Mouse (Mus musculus) kidney, postnatal 0 days (tissue): ENCODE measurements at regions not wholly inside any gene's neighbourhood (a gene's known extent, or its start where the extent isn't known, plus 50 kb on each side); places are given as distances from the start of the nearest gene placed in this dataset.

ENCODE experiments used
- ATAC-seq: fragments of 200-750 bp; cut with Nextera tagmentation; replicated peaks from 2 replicates; pipeline ENCODE4 v1.8.0; 2017; ENCODE audit warnings: low read depth, moderate number of reproducible peaks, moderate TSS enrichment, moderate library complexity; ENCODE audit not compliant: low FRiP score
- DNase-seq: peaks from one replicate; pipeline ENCODE4 v3.0.0-alpha.2; 2016; ENCODE audit warnings: low spot score
- H3K27ac ChIP-seq: fragments of 300-500 bp; sonication (generic); 2 replicates; pipeline ENCODE4 v1.5.1; 2014; ENCODE audit warnings: mild to moderate bottlenecking
- H3K27me3 ChIP-seq: fragments of 300-500 bp; sonication (generic); 2 replicates; pipeline ENCODE4 v1.6.1; 2014; ENCODE audit warnings: low read length, mixed read lengths; ENCODE audit not compliant: insufficient read depth
- H3K36me3 ChIP-seq: fragments of 300-500 bp; sonication (generic); 2 replicates; pipeline ENCODE4 v1.6.1; 2014; ENCODE audit warnings: low read length, mixed read lengths; ENCODE audit not compliant: insufficient read depth
- H3K4me1 ChIP-seq: fragments of 300-500 bp; sonication (generic); replicated peaks from 2 replicates; pipeline ENCODE4 v1.6.1; 2014; ENCODE audit warnings: antibody characterized with exemption, low read length, mixed read lengths; ENCODE audit not compliant: insufficient read depth
- H3K4me2 ChIP-seq: fragments of 300-500 bp; sonication (generic); 2 replicates; pipeline ENCODE4 v1.6.1; 2014; ENCODE audit warnings: mild to moderate bottlenecking, low read length, moderate library complexity, mixed read lengths
- H3K4me3 ChIP-seq: fragments of 300-500 bp; sonication (generic); replicated peaks from 2 replicates; pipeline ENCODE4 v1.5.1; 2014; ENCODE audit warnings: low read depth, low read length
- H3K9ac ChIP-seq: fragments of 300-500 bp; sonication (generic); 2 replicates; pipeline ENCODE4 v1.6.1; 2014; ENCODE audit warnings: low read depth, low read length
- H3K9me3 ChIP-seq: fragments of 300-500 bp; sonication (generic); replicated peaks from 2 replicates; pipeline ENCODE4 v1.6.1; 2016; ENCODE audit warnings: low read length, inconsistent platforms, mixed read lengths
- CTCF ChIP-seq: IDR thresholded peaks from 2 replicates; pipeline ENCODE4 v1.5.1; 2016; ENCODE audit warnings: antibody characterized with exemption, low read depth, mild to moderate bottlenecking, moderate library complexity
- WGBS: fragments of 180-500 bp; shearing (Covaris S2); extraction: QIAGEN DNeasy Blood & Tissue Kit; methylation state at CpG from one replicate; pipeline ENCODE4 v1.1.7; 2014; 5-methylcytosine and 5-hydroxymethylcytosine counted together

GRCm38 (mm10) chr10:17080818-17081217 is 642.2 kb upstream of the Cited2 start:
- H3K27ac ChIP-seq = no peak overlapping the region
- ATAC-seq (no peak; the same call in 1 of the 2 replicates), DNase-seq (no peak)
- no peak for TF ChIP-seq CTCF
- H3K4me2 ChIP-seq = no peak overlapping the region
- H3K4me1 ChIP-seq = no peaks in the 10 kb centered on the region
- H3K27me3 ChIP-seq = no peaks in the 10 kb centered on the region
- H3K4me3 ChIP-seq = no peak overlapping the region
- H3K9ac ChIP-seq = no peak overlapping the region
- H3K36me3 ChIP-seq = no peaks in the 10 kb centered on the region
- 45% methylated on average over 5 of the region's 5 CpGs for WGBS
- H3K9me3 ChIP-seq = no peaks in the 10 kb centered on the region

DNA sequence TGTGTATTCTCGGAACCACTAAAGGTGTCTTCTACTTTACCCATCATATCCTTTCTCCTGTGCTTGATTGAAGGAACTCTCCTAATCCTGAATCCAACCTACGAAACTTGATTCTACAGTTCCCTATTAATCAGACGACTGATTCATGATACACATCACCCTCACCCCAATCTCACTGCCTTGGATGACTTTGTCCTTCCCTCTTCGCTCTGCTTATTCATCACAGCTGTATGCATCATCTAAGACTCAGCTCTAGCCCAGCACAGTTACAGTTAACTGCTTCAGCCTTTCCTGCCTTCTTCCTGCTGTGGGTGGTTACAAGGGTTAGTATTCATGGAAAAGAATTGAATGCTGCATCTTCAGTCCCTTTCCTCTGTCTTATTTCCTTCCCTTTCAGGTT is 640.1 kb upstream of the Cited2 start:
- H3K4me3 ChIP-seq = no peak overlapping the region
- TF ChIP-seq CTCF = no peak
- no peaks in the 10 kb centered on the region for H3K36me3 ChIP-seq
- ATAC-seq (no peak), DNase-seq (no peak)
- H3K9ac ChIP-seq = no peak overlapping the region
- 80% methylated on average over 4 of the region's 4 CpGs for WGBS
- no peaks in the 10 kb centered on the region for H3K9me3 ChIP-seq
- no peaks in the 10 kb centered on the region for H3K27me3 ChIP-seq
- H3K4me1 ChIP-seq = no peaks in the 10 kb centered on the region
- no peak overlapping the region for H3K4me2 ChIP-seq
- H3K27ac ChIP-seq = no peak overlapping the region

DNA sequence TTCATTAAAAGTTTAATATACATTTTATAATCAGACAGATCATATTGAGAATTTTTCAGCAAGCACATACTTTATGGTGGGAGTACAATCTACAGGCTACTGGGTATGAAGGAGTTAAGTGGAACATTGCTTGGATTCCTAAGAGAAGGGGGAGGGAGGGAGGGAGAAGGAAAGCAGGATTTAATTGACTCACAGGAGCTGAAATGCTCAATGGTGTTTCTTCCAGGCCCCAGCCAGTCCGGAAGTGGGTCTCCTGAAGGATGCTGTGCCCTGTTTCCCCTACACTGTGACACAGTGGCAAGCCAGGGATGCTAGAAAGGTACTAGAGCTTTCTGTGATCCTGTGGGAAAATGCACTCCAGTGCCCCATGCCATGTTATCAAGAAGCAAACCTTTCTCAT is 621.0 kb upstream of the Cited2 start:
- no peak overlapping the region for H3K9ac ChIP-seq
- TF ChIP-seq CTCF = no peak
- WGBS = 4% methylated on average over 1 of the region's 1 CpGs
- no peaks in the 10 kb centered on the region for H3K4me1 ChIP-seq
- DNase-seq (peak; percentile 62), ATAC-seq (no peak)
- H3K27me3 ChIP-seq = no peaks in the 10 kb centered on the region
- no peak overlapping the region for H3K4me2 ChIP-seq
- H3K9me3 ChIP-seq = no peaks in the 10 kb centered on the region
- H3K4me3 ChIP-seq = no peak overlapping the region
- H3K36me3 ChIP-seq = no peaks in the 10 kb centered on the region
- H3K27ac ChIP-seq = no peak overlapping the region

- Histone ChIP-seq H3K36me3 (no peaks in the 10 kb centered on the region), H3K4me3 (no peak overlapping the region), H3K9me3 (no peaks in the 10 kb centered on the region), H3K9ac (no peak overlapping the region), H3K27me3 (no peaks in the 10 kb centered on the region), H3K4me1 (no peaks in the 10 kb centered on the region), H3K27ac (no peak overlapping the region), H3K4me2 (no peak overlapping the region)
- ATAC-seq (no peak), DNase-seq (no peak)
- 70% methylated on average over 2 of the region's 2 CpGs for WGBS
- no peak for TF ChIP-seq CTCF
Measured at GRCm38 (mm10) chr10:17103416-17103815, 619.6 kb upstream of the Cited2 start.

DNA sequence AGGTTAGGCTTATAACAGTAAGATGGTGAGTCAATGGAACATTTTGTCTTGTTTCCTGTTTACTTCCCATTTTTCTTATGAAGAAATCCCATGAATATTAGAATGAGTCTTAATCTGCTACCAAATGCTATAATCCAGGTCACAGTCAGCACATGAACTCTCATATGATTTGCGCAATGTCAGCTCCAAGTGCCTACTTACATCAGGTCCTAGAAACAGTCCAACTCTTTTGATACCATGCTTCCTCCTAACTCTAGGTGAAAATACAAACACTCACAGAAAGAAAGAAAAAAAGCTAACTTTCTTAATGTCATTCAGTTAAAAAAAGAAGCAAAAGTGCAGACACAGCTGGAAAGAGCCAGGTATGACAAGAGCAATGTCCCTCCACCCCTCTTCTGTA is 616.2 kb upstream of the Cited2 start:
- H3K4me2 ChIP-seq = no peak overlapping the region
- DNase-seq = no peak
- ATAC-seq = no peak
- TF ChIP-seq CTCF = no peak
- H3K27ac ChIP-seq = no peak overlapping the region
- no peak overlapping the region for H3K9ac ChIP-seq
- H3K36me3 ChIP-seq = no peaks in the 10 kb centered on the region
- H3K9me3 ChIP-seq = no peaks in the 10 kb centered on the region
- no peak overlapping the region for H3K4me3 ChIP-seq
- no peaks in the 10 kb centered on the region for H3K27me3 ChIP-seq
- 98% methylated on average over 1 of the region's 1 CpGs for WGBS
- no peaks in the 10 kb centered on the region for H3K4me1 ChIP-seq

- Histone ChIP-seq H3K9me3 (no peaks in the 10 kb centered on the region), H3K4me2 (no peak overlapping the region), H3K27me3 (no peaks in the 10 kb centered on the region), H3K9ac (no peak overlapping the region), H3K36me3 (no peaks in the 10 kb centered on the region), H3K27ac (no peak overlapping the region), H3K4me1 (no peaks in the 10 kb centered on the region), H3K4me3 (no peak overlapping the region)
- DNase-seq (no peak), ATAC-seq (no peak)
- no peak for TF ChIP-seq CTCF
- 91% methylated on average over 2 of the region's 2 CpGs for WGBS
Measured at GRCm38 (mm10) chr10:17111071-17111470, 611.9 kb upstream of the Cited2 start.

DNA sequence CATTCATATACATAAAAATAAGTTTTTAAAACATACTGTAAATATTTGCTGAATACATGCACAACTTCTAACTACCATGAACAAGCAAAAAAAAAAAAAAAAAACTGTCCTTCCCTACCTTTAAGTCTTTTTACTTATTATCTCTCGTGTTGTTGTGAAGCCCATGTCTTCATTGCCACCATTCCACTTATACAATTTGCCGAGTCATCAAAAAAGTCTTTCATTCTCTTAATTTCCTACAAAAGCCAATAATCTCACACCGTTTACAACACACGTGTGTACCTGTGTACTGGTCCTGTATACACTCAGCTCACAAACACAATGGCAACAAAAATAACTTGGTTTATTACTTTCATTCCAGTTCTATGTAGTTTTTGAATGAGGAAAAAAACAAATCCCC is 608.2 kb upstream of the Cited2 start:
- Histone ChIP-seq H3K27me3 (no peaks in the 10 kb centered on the region), H3K9ac (no peak overlapping the region), H3K4me1 (no peaks in the 10 kb centered on the region), H3K4me3 (no peak overlapping the region), H3K9me3 (no peaks in the 10 kb centered on the region), H3K4me2 (no peak overlapping the region), H3K27ac (no peak overlapping the region), H3K36me3 (no peaks in the 10 kb centered on the region)
- no peak for TF ChIP-seq CTCF
- DNase-seq = no peak
- no peak for ATAC-seq
- WGBS = 92% methylated on average over 4 of the region's 4 CpGs
